Mouse (Mus musculus): Measurements from ENCODE around the gene Msh6. TPM values are rescaled to one million over a fixed set of nuclear protein-coding genes. Genes with fewer than 3 reads are reported as not detected.
"Not testable (repeated sequence)": the region's sequence is repeated elsewhere in the genome, so short reads cannot be mapped to it uniquely, and the experiment has no call there.

The Msh6 gene
- total RNA-seq, 2 experiments from 2014 or later = 15.8 to 16.8 TPM

DNA sequence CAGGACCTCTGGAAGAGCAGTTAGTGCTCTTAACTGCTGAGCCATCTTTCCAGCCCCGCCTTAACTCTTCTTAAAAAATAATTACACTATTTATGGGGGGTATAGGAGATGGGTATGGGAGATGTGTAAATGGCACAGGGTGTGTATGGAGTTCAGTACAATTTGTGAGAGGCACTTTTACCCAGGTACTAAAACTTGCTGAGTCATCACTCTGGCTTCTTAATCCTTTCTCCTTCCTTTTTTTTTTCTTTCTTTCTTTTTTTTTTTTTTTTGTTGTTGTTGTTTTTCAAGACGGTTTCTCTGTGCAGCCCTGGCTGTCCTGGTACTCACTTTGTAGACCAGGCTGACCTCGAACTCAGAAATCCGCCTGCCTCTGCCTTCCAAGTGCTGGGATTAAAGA, 2.1 kb downstream of the Msh6 start:
- not testable (repeated sequence) for DNase-seq (ENCODE audit: low spot score in 2 of 2)

DNA sequence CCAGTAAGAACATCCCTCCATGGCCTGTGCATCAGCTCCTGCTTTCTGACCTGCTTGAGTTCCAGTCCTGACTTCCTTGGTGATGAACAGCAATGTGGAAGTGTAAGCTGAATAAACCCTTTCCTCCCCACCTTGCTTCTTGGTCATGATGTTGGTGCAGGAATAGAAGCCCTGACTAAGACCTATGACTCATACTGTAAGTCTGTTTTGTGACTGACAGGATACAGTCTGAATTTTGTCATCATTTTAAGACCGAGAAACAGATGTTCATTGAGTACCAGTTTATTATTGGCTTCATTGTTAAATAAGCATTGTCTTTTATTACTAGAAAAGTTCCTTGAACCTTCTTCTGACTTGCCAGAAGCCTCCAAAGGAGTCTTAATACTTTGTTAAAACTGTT, 4.8 kb downstream of the Msh6 start:
- DNase-seq (ENCODE audit: low spot score in 2 of 2) = not testable (repeated sequence)

DNA sequence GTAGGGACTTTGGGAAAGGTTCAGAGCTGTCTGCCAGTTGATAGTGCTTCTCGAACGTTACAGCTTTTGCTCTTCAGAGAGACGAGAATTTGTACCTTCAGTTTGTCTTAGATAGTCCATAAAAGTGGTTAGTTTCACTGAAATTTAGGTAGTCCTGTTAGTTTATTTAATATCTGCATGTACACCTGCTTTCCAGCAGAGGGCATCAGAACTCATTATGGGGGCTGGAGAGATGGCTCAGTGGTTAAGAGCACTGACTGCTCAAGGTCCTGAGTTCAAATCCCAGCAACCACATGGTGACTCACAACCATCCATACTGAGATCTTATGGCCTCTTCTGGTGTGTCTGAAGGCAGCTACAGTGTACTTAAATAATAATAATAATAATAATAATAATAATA, 7.2 kb downstream of the Msh6 start:
- DNase-seq (ENCODE audit: low spot score in 2 of 2) = no peak

DNA sequence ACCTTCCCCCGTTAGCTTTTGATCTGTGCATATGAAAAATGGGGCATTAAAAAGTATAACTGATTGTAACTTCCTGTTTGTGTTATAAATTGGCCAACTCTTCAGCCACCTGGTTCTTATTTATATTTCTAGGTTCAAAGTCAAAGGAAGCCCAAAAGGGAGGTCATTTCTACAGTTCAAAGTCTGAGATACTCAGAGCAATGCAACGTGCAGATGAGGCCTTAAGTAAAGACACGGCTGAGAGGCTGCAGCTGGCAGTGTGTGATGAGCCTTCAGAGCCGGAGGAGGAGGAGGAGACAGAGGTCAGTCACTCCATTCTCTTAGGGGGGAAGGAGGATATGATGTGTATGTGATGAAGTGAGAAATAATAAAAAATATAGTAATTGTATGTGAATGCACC, 8.5 kb downstream of the Msh6 start:
- no peak for DNase-seq (ENCODE audit: low spot score in 2 of 2)

DNA sequence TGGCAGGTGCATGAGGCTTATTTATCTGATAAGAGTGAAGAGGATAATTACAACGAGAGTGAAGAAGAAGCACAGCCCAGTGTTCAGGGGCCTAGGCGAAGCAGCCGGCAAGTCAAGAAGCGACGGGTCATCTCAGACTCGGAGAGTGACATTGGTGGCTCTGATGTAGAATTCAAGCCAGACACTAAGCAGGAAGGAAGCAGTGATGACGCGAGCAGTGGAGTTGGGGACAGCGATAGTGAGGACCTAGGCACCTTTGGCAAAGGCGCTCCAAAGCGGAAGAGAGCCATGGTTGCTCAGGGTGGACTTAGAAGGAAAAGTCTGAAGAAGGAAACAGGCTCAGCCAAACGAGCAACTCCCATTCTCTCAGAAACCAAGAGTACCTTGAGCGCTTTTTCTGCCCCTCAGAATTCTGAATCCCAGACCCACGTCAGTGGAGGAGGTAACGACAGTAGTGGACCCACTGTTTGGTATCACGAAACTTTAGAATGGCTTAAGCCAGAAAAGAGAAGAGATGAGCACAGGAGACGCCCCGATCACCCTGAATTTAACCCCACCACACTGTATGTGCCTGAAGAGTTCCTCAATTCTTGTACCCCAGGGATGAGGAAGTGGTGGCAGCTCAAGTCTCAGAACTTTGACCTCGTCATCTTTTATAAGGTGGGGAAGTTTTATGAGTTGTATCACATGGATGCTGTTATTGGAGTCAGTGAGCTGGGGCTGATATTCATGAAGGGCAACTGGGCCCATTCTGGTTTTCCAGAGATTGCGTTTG, 9.8 kb downstream of the Msh6 start:
- no peak for DNase-seq (ENCODE audit: low spot score in 2 of 2)

DNA sequence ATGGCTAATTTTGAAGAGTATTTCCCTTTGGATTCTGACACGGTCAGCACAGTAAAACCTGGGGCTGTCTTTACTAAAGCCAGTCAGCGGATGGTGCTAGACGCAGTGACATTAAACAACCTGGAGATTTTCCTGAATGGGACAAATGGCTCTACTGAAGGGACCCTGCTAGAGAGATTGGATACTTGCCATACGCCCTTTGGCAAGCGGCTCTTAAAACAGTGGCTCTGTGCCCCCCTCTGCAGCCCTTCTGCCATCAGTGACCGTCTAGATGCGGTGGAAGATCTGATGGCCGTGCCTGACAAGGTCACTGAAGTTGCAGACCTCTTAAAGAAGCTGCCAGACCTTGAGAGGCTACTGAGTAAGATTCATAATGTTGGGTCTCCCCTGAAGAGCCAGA, 11.1 kb downstream of the Msh6 start:
- no peak for DNase-seq (ENCODE audit: low spot score in 2 of 2)

DNA sequence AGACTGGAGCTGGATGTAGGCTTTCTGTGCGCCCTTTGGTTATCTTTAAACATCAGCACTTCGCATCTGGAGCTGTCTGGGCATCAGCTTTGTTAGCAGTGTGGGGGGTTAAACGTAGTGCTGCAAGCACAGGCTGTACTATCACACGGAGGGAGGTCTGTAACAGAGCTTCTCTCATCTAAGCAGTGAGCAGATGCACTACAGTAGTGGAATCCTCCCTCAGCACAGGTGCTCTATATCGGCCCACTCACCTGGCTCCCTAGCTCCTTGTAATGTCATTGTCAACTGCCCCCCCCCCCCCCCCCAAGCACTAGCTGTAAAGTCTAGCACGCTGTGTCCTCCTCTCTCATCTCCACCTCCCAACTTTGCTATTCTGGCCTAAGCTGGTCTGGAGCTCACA, 12.6 kb downstream of the Msh6 start:
- DNase-seq (ENCODE audit: low spot score in 2 of 2) = no peak

DNA sequence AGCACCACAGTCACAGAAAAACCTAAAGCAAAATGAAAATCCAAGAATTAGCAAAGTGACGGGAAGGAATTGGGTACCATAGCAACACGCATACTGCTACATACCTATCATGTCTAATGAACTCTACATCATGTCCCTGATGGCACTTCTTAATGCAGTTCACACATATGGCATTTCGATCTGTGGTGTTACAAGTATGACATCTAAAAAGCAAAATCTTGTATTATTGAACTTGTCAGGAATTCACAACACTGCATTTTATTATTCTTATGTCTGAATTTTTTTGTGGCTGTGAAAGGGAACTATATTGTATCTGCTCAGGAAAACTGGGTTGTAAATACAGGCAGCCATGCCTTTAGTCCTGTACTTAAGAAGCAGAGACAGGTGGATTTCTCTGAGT, 17.3 kb downstream of the Msh6 start:
- no peak for DNase-seq (ENCODE audit: low spot score in 2 of 2)

DNA sequence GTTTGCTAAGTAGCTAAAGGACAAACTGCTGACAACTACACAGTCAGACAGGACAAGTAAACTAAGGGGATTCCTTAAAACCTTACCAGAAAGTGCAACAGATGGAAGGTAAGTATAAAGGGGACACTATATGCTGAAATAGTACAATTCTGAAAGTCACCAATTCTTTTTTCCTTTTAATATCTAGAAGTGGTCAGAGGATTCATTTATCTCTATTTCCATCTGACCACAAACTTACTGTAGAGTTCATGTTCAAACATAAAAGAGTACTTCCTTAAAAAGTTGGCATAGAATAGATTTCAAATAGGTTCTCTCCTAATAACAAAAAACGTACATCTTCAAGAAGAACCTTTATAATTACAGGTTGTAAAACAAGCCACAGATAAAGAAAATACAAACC, 18.5 kb downstream of the Msh6 start:
- no peak for DNase-seq (ENCODE audit: low spot score in 2 of 2)

DNA sequence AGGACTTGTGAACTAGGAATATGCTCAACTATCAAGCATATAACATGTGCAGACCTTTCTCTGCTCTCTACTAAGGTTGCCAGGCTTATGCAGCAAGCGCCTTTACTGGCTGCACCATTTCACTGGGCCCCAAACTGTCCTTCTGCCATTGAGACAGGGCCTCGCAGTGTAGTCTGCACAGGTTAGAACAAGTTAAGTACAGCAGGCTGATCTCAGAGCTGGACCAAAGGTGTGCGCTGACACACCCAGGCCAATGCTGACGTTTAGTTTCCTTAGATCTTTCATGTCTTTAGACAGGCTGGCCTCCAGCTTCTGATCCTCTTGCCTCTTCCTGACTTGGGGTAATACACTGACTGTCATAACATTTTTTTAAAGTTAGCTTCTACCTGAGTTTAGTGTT, 22.9 kb downstream of the Msh6 start:
- DNase-seq (ENCODE audit: low spot score in 2 of 2) = no peak

DNA sequence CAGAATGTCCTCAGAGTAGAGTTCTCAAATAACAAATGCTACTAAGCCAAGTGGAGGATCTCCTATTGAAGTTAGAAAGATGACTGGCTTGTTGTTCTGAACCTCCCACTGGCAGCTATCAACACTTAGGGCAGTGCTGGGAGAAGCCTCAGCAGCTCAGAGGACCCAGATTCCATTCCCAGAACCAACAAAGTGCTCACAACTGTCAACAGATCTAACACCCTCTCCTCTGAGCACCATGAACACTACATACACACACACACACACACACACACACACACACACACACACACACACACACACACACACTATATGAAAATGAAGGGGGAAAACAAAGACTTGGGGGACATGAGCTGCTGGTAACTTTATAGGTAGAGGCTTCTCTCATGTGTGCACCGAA, 30.0 kb downstream of the Msh6 start:
- DNase-seq (ENCODE audit: low spot score in 2 of 2) = no peak

DNA sequence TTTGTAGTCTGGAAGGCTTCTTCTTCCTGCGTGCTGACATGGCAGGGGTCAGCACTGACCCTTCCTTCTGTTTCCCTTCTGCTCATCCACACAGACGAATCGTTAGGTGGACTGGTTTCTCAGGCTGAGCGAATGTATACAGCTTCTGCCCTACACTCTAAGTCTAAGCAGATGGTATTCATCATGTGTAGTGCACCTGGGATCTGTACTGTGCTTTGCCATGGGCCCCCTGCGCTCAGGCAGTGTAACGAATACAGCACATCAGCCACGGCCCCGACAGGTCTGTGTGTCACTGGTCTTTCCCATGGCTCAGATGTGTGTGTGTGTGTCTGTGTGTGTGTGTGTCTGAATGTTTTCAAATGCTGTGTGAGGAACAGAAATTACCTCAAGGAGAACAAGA, 32.1 kb downstream of the Msh6 start:
- DNase-seq (ENCODE audit: low spot score in 2 of 2) = no peak

DNA sequence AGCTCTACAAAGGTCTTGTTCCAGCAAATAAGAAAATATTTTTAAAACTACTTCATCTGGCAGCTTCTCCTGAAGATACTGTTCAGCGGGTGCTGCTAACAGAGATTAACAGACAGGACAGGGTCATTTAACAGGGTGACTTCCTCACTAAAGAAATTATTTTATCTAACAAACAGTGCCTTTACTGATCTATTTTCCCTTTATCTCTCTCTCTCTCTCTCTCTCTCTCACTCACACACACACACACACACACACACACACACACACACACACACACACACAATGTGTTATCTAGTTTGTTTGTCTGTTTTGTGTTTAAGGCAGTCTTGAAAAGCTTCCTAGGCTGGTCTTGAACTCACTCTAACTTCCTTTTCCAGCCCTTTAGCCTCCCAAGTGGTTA, 39.6 kb downstream of the Msh6 start:
- DNase-seq (ENCODE audit: low spot score in 2 of 2) = no peak

DNA sequence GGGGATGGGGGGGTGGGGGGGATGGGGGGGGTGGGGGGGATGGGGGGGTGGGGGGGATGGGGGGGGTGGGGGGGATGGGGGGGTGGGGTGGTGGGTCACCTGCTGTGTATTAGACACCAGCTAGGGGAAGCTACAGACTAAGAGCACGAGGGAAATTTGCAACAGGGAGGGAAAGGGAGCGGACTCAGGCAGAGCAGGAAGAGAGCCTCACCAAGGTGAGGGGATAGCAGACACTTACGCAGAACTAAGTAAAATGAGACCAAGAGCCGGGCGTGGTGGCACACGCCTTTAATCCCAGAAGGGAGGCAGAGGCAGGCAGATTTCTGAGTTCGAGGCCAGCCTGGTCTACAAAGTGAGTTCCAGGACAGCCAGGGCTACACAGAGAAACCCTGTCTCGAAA, 41.2 kb downstream of the Msh6 start:
- not testable (repeated sequence) for DNase-seq (ENCODE audit: low spot score in 2 of 2)

DNA sequence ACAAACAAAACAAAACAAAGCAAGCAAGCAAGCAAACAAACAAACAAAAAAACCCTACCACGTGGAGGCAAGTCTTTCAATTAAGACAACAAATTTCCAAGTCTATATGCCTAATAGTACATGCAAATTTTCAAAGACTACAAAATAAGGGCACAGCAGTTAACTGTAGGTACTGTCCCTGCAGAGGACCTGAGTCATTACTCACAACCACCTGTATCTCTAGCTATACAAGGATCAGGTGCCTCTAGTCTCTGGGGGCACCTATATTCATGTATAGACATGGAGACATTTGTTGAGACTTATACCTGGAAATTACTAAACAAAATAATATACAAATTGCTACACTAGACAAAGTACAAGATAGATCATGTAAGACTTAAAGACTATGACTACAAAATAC, 49.1 kb downstream of the Msh6 start:
- DNase-seq (ENCODE audit: low spot score in 2 of 2) = no peak

DNA sequence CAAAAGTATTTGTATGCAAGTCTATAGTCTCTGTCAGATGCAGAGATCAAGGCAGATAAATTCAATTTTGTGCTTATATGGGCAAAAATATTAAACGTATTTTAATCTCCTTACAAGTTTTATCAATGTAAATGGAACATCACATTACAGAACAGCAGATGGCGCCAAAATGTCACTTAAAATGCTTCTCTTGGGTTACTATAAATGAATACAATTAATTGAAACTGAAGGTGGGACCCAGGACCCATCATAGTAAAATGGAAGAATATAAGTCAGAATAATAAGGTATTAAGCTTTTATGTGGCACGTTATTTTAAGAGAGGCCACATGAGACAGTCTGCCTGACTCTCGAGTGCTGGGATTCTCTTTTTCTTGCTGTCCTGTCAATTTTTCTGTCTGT, 50.4 kb downstream of the Msh6 start:
- DNase-seq (ENCODE audit: low spot score in 2 of 2) = peak; percentile 35 to 61

DNA sequence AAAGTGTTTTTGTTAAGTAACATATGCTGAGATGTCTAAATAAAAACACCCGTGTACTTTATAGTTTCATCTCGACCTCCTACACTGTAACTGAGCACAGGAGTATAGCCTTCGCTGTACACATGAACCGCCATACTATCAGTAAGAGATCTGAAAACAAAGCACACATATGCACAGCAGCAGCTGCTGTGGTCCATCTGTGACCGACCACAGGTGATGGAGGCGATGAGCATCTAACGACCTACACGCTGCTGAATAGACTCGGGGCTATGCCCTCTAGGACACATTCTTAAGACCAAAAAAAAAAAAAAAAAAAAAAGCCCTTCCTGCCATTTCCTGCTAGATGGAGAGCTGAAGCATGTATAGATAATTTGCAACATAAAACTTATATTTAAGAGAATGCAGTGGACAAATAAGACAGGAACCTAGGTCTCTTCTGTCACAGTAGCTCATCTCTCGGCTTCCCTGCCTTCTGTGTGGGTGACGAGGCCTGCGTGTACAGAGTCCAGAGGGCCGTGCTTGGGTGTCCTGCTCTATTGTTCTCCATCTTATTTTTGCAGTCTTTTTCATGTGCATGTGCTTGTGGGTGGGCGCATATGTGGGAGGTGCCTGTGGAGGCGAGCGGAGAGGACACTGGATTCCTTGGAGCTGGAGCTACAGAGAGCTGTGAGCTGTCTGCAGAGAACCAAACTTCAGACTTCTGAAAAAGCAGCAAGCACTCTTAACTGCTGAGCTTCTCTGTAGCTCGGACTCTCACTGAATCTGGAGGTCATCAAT, 54.5 kb downstream of the Msh6 start:
- peak; percentile 56 to 74 for DNase-seq (ENCODE audit: low spot score in 2 of 2)

DNA sequence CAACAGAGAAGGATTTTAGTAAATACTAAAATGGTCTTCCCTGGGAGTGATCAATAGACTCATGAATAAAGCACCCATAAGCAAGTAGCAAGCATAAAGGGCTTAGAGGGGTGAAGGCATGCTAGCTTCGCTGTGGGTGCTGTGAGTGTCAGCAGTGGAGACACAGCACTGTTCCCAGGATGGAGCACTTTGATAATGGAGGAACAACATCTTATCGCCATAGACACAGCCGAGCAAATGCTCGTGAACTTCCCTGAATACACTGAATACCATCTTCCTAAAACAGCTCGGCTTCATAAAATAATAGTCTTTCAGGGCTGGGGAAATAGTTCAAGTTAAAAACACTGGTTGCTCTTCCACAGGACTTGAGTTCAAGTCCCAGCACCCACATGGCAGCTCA, 56.9 kb downstream of the Msh6 start:
- DNase-seq (ENCODE audit: low spot score in 2 of 2) = no peak

DNA sequence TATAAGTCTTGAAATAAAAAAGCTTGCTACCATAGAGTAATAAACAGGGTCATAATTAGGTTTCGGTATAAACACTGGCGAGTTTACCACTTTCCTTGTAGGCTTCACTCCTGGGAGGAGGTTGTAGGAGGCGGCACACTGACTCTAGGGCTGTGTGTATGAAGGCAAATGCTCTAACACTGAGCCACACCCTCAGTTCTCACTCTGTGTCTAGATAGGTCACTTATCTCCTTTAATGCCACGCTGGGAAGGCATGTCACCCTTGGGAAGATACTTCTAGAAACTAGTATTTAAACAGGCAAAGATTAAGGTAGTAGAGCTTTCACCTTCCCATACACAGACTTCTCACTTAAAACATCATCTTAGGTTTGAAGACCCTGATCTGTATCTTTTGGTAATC, 59.6 kb downstream of the Msh6 start:
- DNase-seq (ENCODE audit: low spot score in 2 of 2) = no peak

All from left cerebral cortex, adult 18-20 months (tissue).